Mouse (Mus musculus) bone marrow, adult 2 months (tissue): Measurements from ENCODE around the gene Itih3.

Experiments
- CTCF ChIP-seq: fragments of 200-500 bp; IDR thresholded peaks from 2 replicates; pipeline ENCODE4 v1.5.1; 2011; ENCODE audit warnings: low read length, control low read depth; ENCODE audit not compliant: control insufficient read depth, insufficient read depth
- POLR2A ChIP-seq: fragments of 200-500 bp; IDR thresholded peaks from 2 replicates; pipeline ENCODE4 v1.6.1; 2011; ENCODE audit warnings: low read depth, mild to moderate bottlenecking, control low read depth, low read length, borderline replicate concordance; ENCODE audit not compliant: control insufficient read depth

DNA sequence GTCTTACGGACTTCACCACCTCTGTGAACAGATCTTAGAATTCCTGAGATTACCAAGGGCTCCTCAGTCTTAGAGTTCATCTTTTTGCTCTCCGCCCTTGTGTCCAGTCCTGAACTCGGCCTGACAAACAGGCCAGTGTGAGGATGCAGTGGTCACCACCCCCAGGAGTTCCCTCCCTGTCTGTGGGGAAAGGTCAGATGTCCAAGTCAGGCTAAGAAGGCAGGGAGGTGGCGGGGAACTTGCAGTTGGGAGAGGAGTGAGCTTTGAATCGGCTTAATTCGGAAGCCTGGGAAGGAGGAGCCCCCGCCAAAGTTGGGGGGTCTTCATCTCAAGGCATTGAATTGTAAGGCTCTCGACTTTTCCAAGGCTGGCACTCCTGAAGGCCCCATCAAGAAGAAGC lies 43.3 kb downstream of the Itih3 start:
- no peak for TF ChIP-seq POLR2A
- TF ChIP-seq CTCF: no peak
